Mouse (Mus musculus): ENCODE results near the gene Des. TPM values are rescaled to one million over a fixed set of nuclear protein-coding genes. Genes with fewer than 3 reads are reported as not detected.

Gene Des
- polyA plus RNA-seq (2012; ENCODE audit: insufficient read depth, insufficient read length, missing spikeins), result 68.8 and 75.5 TPM in 2 replicates

DNA sequence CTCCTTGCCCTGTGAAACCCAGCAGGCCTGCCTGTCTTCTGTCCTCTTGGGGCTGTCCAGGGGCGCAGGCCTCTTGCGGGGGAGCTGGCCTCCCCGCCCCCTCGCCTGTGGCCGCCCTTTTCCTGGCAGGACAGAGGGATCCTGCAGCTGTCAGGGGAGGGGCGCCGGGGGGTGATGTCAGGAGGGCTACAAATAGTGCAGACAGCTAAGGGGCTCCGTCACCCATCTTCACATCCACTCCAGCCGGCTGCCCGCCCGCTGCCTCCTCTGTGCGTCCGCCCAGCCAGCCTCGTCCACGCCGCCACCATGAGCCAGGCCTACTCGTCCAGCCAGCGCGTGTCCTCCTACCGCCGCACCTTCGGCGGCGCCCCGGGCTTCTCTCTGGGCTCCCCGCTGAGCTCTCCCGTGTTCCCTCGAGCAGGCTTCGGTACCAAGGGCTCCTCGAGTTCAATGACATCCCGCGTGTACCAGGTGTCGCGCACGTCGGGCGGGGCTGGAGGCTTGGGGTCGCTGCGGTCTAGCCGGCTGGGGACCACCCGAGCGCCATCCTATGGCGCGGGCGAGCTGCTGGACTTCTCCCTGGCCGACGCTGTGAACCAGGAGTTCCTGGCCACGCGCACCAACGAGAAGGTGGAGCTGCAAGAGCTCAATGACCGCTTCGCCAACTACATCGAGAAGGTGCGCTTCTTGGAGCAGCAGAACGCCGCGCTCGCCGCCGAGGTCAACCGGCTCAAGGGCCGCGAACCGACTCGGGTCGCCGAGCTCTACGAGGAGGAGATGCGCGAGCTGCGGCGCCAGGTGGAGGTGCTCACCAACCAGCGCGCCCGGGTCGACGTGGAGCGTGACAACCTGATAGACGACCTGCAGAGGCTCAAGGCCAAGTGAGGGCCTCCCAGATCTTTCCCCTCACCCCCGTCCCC, at the start of gene Des:
Des (plus strand) TSS at position 218 of the 920 bp plus-strand sequence.
- Histone ChIP-seq H3K27ac (replicated peaks; ENCODE audit: low read depth, low read length) (no peak within 1 kb of the TSS), H3K4me1 (ENCODE audit: control insufficient read depth, insufficient read depth, insufficient read length, low read length) (peaks cover 2% of the 10 kb centered on the region; the same call in 1 of the 2 replicates), H3K4me3 (ENCODE audit: insufficient read depth, low read depth, low read length) (peak within 1 kb of the TSS; percentile 21; the same call in 1 of the 2 replicates)

DNA sequence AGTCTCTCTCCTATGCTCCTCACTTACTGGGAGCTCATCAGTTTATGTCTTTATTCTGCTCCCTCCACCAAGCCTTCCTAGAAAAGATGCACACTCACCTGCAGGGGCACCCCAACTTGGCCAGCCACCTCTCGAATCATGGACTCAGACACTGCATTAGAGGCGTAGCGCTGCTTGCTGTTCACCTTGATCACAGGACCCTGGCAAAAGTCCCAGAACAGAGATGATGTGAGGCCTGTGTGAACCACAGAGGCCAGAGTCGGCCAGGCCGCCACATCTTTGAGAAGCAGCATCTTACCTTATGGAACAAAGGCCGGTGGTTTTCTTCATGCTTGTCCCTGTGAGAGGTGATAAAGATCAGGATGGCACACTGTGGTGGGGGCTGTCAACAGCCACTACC, 48.4 kb upstream of the Des start:
- no peaks in the 10 kb centered on the region for H3K4me1 ChIP-seq (ENCODE audit: control insufficient read depth, insufficient read depth, insufficient read length, low read length)
- no peak overlapping the region for H3K27ac ChIP-seq (replicated peaks; ENCODE audit: low read depth, low read length)
- H3K4me3 ChIP-seq (ENCODE audit: insufficient read depth, low read depth, low read length), result no peak overlapping the region

DNA sequence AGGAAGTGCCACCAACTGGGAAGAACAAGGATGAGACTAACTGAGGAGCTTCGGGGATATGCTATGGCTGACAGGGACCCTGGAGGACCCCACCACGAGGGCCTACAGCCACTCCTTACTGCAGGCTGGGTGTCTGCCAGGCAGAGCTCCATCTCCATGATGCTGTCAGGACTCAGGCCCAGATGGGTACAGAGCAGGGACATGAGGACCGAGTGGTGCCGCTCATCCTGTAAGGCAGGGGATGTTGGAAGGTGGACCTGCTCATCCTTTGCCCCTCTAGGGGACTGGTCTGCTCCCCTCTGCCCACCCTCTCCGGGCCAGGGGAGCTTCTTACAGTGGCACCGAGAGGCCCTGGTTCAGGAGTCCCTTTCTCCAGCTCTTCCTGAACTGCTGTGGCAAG, 45.1 kb upstream of the Des start:
- H3K4me3 ChIP-seq (ENCODE audit: insufficient read depth, low read depth, low read length), result no peak overlapping the region

DNA sequence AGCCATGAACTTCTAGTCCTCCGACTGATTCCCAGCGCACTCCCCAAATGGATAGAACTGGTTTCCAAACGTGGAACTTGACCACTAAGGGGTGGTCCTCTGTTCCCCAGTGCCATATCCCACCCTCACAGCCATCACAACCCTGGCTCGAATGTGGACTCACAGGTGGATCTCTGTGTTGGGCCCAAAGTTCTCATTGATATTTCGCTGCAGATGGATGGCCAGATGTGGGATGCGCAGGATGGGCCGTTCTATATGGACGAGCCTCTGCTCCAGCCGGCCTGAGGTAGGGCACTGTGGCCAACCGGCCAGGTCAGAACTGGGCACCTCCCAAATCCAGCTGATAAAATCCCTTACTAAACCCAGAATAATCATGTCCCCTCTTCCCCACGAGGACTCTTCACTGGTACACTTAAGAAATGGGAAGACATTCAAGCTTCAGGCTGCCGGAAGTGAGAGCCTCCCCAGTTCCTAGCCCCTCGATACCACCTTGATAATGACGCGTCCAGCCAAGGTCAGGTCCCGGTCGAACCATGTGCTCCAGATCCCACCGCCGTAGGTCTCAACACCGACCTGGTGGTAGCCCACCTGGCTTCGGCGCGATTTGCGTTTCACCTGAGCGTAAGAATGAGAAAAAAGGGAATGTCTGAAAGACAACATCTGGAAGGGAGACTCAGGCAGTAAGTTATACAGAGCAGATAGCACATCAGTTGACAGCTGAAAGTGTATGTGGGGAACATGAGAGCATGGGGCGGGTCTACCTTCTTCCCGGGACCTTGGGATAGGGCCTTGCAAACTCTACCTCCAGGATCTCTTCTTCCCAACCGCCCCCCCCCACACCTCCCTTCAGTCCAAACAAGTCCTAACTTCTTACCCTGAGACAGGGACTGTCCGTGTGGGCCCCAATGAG, 44.4 kb upstream of the Des start:
- Histone ChIP-seq H3K4me1 (ENCODE audit: control insufficient read depth, insufficient read depth, insufficient read length, low read length) (no peaks in the 10 kb centered on the region), H3K4me3 (ENCODE audit: insufficient read depth, low read depth, low read length) (peak overlapping the region; percentile 77), H3K27ac (replicated peaks; ENCODE audit: low read depth, low read length) (no peak overlapping the region)

More for the DNA sequence above, 45.1 kb upstream of the Des start:
- no peaks in the 10 kb centered on the region for H3K4me1 ChIP-seq (ENCODE audit: control insufficient read depth, insufficient read depth, insufficient read length, low read length)
- H3K27ac ChIP-seq (replicated peaks; ENCODE audit: low read depth, low read length), result no peak overlapping the region

DNA sequence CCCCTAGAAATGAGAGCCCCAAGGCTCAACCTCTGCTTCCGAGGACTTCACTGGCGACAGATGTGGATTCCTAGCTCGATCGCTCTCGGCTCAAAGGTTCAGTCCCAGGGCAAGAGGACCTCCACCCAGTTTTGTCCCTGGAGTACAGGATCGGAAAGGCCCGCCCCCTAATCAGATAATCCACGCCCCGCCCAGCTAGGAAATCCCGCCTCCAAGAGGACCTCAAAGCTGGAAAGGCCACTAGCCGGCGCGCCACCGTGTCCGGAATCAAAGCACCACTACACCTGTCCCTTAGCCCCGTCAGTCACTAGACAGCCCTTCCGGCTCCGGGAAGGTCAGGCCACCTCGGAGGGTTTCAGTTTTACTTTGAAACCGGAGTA, 43.3 kb upstream of the Des start:
- Histone ChIP-seq H3K4me3 (ENCODE audit: insufficient read depth, low read depth, low read length) (peak overlapping the region; percentile 77), H3K4me1 (ENCODE audit: control insufficient read depth, insufficient read depth, insufficient read length, low read length) (no peaks in the 10 kb centered on the region), H3K27ac (replicated peaks; ENCODE audit: low read depth, low read length) (peak overlapping the region; percentile 87)

DNA sequence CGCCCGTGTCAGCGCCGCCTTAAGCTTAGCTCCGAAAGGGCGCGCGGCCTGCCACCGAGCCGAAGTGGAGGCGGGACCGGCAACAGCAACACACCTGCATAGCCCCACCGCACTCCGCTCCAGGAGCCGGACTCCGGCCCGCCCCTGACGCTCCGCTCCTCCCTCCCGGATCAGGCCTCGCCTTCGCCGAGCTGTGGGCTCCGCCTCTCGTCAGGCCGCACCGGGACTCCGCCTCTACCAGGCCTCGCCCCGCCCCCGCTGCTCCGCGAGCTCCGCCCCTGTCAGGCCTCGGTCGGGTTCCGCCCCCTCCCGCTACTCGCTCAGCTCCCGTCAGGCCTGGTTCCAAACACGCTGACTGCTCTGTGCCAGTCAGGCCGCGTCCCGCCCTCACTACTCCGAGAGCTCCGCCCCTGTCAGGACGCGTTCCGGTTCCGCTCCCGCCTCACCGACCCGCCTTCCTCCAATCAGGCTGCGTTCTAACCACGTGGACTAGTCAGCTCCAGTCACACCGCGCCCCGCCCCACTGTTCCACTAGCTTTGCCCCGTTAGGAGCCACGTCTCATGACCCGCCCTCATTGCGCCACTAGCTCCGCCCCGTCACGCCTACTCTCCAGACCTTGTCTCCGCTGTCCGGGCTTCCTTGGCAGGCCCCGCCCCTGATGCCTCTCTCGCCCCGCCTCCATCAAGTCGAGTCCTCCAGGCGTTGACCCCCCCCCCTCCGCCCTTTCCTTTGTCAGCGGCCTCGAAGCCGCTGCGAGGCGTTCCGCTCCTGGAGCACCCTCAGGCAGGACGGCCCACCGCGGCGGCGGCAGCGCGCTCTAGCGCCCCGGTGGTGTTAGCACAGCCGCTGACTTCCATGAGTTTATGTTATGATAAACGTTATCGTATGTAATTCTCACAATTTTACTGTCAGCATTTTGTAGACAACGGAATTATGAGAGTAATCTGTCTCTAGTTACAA, 42.6 kb upstream of the Des start, which contains the start of gene Dnpep:
Dnpep (minus strand) TSS at position 750 of the 961 bp plus-strand sequence.
- Histone ChIP-seq H3K27ac (replicated peaks; ENCODE audit: low read depth, low read length) (peak within 1 kb of the TSS; percentile 87), H3K4me1 (ENCODE audit: control insufficient read depth, insufficient read depth, insufficient read length, low read length) (no peaks in the 10 kb centered on the region), H3K4me3 (ENCODE audit: insufficient read depth, low read depth, low read length) (peak within 1 kb of the TSS; percentile 77)

DNA sequence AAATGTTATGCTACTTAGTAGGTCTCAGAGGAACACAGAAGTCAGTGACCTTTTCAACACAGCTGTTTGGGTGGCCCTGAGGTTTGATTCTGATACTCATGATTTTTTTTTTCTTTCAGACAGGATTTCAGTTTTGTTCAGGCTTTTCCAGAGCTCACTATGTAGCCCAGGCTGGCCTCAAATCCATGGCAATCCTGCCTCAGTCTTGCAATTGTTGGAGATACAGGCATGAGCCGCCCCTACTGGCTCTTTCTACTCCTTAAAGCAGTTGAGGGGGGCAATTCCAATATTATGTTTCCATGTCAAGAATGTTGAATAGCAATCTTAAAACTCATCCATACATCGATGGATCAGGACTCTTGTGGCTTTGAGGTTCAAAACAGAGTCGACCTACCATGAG, 41.8 kb upstream of the Des start:
- H3K4me3 ChIP-seq (ENCODE audit: insufficient read depth, low read depth, low read length), result no peak overlapping the region
- no peaks in the 10 kb centered on the region for H3K4me1 ChIP-seq (ENCODE audit: control insufficient read depth, insufficient read depth, insufficient read length, low read length)
- no peak overlapping the region for H3K27ac ChIP-seq (replicated peaks; ENCODE audit: low read depth, low read length)

DNA sequence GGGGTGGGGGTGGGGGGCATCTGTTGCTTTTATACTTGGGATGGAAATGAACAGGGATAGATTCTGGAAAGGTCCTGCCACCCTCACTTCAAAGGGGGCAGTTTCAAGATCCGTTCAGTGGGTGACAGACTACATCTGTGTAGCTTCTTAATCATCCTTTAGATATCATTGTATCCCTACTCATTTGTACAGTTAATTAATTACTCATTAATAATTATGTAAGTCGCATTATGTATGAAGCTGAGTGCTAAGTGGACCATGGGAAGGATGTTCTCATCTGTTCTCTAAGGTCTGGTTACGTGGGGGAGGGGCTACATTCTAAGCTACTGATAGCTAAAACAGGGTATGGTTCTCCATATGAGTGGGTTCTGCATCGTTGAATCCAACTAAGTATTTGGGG, 41.4 kb upstream of the Des start:
- H3K4me1 ChIP-seq (ENCODE audit: control insufficient read depth, insufficient read depth, insufficient read length, low read length), result no peaks in the 10 kb centered on the region

DNA sequence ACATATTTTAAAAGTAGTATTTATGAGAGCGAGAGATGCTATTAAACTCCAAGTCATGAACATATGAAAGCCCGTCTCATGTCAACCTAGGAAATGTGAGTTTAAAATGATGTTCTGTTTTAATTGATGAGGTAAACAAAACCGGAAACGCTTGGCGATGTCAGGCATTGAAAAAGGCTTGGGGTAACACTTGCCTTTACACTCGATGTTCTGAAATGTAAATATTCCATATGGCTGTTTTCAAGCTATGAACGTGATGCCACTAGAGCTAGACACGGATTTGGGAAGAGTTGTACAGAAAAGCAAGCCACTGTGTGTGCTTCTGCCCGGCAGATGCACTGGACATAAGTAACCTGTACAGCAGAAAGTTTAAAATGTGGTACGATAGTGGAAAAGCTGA, 41.0 kb upstream of the Des start:
- Histone ChIP-seq H3K27ac (replicated peaks; ENCODE audit: low read depth, low read length) (no peak overlapping the region), H3K4me1 (ENCODE audit: control insufficient read depth, insufficient read depth, insufficient read length, low read length) (no peaks in the 10 kb centered on the region), H3K4me3 (ENCODE audit: insufficient read depth, low read depth, low read length) (no peak overlapping the region)

More for the DNA sequence above, 41.4 kb upstream of the Des start:
- no peak overlapping the region for H3K27ac ChIP-seq (replicated peaks; ENCODE audit: low read depth, low read length)
- no peak overlapping the region for H3K4me3 ChIP-seq (ENCODE audit: insufficient read depth, low read depth, low read length)

DNA sequence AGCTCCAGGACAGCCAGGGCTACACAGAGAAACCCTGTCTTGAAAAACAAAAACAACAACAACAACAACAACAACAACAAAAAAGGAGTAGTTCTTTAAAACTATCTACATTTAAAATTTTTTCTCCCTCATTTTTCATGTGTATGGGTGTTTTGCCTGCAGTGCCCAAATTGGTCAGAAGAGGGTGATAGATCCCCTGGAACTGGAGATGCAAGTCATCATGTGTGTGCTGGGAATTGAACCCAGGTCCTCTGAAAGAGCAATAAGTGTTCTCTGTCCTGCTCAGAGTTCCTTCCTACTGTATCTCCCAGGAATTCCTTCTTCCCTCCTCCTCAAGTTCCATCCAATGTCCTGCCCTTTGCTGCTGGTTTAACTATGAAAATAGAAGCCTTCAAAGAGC, 32.7 kb upstream of the Des start:
- no peak overlapping the region for H3K4me3 ChIP-seq (ENCODE audit: insufficient read depth, low read depth, low read length)
- no peak overlapping the region for H3K27ac ChIP-seq (replicated peaks; ENCODE audit: low read depth, low read length)

DNA sequence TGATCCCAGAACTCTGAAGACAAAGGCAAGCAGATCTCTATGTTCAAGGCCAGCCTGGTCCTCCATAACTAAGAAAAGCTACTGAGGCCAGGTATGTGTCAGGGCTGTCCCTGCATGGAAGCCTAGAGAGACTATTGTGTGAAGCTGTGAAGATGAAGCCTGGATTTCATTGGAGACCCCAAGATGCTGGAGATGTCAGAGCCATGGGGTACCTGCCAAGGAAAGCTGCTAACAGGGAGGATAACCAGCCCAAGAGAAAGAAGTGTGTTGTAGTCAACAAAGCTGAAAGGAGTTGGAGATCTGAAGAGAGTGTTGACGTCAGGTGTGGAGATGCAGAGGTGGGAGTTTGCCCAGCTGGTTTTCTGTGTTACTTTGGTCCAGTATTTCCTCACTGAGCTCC, 28.9 kb upstream of the Des start:
- H3K4me1 ChIP-seq (ENCODE audit: control insufficient read depth, insufficient read depth, insufficient read length, low read length), result no peaks in the 10 kb centered on the region
- no peak overlapping the region for H3K27ac ChIP-seq (replicated peaks; ENCODE audit: low read depth, low read length)

More for the DNA sequence above, 32.7 kb upstream of the Des start:
- H3K4me1 ChIP-seq (ENCODE audit: control insufficient read depth, insufficient read depth, insufficient read length, low read length), result no peaks in the 10 kb centered on the region

DNA sequence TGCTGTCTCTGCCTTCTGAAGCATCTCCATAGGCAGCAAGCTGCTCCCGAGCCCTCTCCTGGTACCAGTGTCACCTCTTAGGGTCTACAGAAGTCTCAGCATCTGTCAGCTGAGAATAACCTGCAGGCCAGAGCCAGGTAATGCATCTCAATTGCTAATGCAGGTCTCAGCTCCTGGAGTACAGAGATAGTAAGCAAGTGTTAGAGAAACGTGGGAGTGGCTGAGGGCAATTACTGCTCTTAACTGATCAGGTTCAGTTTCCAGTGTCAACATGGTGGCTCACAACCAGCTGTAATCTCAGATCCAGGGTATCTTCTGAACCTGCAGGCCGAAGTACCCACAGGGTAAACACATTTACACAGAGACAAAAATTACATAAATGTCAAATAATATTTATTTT, 23.7 kb upstream of the Des start:
- H3K4me3 ChIP-seq (ENCODE audit: insufficient read depth, low read depth, low read length), result no peak overlapping the region
- H3K4me1 ChIP-seq (ENCODE audit: control insufficient read depth, insufficient read depth, insufficient read length, low read length), result no peaks in the 10 kb centered on the region
- H3K27ac ChIP-seq (replicated peaks; ENCODE audit: low read depth, low read length), result no peak overlapping the region

More for the DNA sequence above, 28.9 kb upstream of the Des start:
- H3K4me3 ChIP-seq (ENCODE audit: insufficient read depth, low read depth, low read length), result no peak overlapping the region

DNA sequence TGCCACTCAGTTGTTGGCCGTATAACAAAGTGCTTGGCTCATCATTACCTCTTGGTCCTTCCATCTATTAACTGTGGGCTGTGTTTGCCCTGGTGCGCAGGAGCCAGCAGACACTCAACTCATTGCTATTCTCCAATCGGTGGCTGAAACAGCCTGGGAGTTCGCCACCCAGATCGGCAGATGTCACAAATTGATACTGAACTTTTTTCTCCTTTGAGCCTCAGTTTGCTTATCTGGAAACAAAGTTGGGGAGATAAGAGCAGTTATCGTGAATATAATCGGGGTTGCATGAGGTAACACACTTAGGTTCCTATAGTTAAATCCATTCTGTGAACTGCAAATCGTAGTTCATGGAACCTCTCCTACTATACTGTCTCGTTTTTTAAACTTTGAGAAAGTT, 23.0 kb upstream of the Des start:
- H3K4me3 ChIP-seq (ENCODE audit: insufficient read depth, low read depth, low read length), result no peak overlapping the region
- H3K27ac ChIP-seq (replicated peaks; ENCODE audit: low read depth, low read length), result no peak overlapping the region
- no peaks in the 10 kb centered on the region for H3K4me1 ChIP-seq (ENCODE audit: control insufficient read depth, insufficient read depth, insufficient read length, low read length)

DNA sequence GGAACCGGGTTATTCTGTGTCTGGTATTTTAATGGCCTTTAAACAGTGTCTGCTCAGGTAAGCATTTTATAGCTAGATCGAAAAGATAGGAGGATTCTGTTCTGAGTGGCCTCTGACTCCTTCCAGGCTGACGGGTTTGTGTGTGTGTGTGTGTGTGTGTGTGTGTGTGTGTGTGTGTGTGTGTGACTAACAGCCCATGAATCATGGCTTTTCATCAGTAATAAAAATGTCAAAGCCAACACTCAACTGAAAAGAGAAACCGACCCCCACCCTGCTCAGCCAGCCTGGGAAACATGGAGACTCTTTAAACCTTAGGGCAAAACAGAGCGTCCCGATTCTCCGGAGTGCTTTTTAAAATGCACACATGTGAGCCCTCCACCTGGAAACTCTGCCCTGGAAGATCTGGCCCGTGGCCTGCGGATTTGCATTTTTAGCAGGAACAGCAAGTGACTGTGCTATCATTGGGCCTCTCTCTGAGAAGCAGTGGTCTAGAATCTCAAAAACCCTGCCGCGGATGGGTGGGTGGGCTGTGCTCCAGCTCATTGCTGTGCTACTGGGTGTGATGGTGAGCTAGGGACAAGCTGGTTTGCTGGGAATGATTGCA, 21.9 kb upstream of the Des start:
- Histone ChIP-seq H3K4me1 (ENCODE audit: control insufficient read depth, insufficient read depth, insufficient read length, low read length) (no peaks in the 10 kb centered on the region), H3K4me3 (ENCODE audit: insufficient read depth, low read depth, low read length) (no peak overlapping the region), H3K27ac (replicated peaks; ENCODE audit: low read depth, low read length) (no peak overlapping the region)

All from brown adipose tissue, adult 24 weeks (tissue).